Mouse (Mus musculus) layer of hippocampus, postnatal 14 days (tissue): ENCODE measurements around the gene Il10. TPM values are rescaled to one million over a fixed set of nuclear protein-coding genes. Genes with fewer than 3 reads are reported as not detected.

Source experiments
- DNase-seq, 2 experiments: peaks; one replicate each; pipeline ENCODE4 v3.0.0; 2021 to 2022; ENCODE audit warnings: low spot score in 2 of 2, mixed read lengths in 1 of 2
- total RNA-seq, 2 experiments: library from RNA; stranded (reverse); gene quantifications; 2 replicates each; pipeline ENCODE4 v1.2.3; 2021

Gene Il10
- total RNA-seq, 2 experiments from 2014 or later = not detected

- DNase-seq = no peak
Measured at GRCm38 (mm10) chr1:131048121-131048863, 28.6 kb downstream of the Il10 start.

GRCm38 (mm10) chr1:131048946-131049345 lies 29.3 kb downstream of the Il10 start:
- no peak for DNase-seq

DNA sequence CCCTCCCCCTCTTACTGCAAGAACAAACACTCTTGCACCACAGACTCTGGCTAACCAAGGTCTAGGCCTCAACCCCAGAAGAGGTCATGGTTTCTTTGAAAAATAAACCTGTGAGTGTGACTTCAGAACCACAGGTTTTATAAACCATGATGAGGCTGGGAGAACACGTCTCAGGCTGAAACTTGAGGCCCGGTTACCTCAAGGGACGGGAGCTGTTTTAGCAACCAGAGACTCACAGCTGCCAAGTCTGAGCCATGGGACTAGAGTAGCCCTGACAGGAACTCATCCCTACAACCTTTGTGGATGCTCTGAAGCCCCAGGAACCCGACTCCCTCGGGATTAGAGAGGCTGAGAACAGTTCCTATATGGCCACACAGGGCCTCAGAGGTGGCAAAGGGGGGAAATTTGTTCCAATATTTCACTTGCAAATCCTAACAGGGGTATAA lies 29.7 kb downstream of the Il10 start:
- no peak for DNase-seq

DNA sequence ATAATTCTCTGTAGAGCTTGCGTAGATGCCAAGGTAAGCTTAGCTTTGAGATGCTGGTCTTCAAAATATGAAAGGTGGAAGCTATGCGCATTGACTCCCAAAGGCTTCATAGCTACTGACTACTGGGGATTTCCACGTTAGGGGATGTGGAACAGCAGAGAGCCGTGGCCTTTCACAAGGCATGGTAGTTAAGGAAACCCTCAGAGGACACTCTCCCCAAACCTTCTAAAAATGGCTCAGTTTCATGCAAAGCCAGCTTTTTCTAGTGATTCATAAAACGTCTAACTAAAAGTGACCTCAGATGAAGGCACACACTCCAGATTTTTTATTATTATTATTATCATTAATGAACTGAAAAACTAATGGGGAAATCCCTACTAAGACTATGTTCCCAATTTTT lies 30.4 kb downstream of the Il10 start:
- no peak for DNase-seq

- DNase-seq = no peak
Measured at GRCm38 (mm10) chr1:131050617-131051016, 31.0 kb downstream of the Il10 start.

GRCm38 (mm10) chr1:131051073-131051472 lies 31.4 kb downstream of the Il10 start:
- DNase-seq = no peak

DNA sequence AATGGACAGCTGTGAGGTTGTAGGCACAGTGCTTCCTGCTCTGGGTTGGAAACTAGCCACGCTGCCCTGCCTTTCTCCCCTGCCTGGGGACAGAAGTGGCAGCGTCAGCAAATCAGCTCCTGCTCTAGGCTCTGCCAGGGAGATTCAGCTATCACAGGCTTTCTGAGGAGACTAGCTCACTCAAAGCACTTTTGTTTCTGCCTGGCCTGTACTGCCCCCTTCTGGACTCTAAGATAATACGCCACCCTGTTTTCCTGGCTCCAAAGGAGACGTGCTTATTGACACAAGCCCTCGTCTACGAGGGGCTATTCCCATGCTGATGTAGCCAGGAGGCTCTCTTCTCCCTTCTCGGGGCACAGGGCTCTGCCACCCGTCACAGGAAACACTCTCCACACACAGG lies 33.6 kb downstream of the Il10 start:
- peak; percentile 73 to 91 for DNase-seq

- DNase-seq = no peak
Measured at GRCm38 (mm10) chr1:131053656-131054055, 34.0 kb downstream of the Il10 start.

GRCm38 (mm10) chr1:131054251-131054650 lies 34.6 kb downstream of the Il10 start:
- DNase-seq = no peak

DNA sequence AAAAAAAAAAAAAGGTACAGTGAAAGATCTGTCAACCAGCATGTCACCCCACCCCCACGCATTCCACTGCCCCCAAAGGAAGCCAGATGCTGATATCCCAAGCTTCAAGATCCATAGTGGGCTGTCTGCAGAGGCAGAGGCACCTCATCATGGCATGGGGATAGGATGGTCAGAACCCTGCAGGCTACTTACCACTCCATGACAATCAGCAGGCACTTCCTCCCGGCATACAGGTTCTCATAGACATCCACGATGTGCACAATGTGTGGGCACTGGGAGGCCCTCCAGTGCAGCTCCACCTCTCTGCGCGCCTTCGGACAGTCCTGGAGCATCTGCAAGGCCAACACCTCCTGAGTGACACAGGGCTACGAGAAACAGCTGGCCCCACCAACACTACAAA lies 38.8 kb downstream of the Il10 start:
- no peak for DNase-seq

DNA sequence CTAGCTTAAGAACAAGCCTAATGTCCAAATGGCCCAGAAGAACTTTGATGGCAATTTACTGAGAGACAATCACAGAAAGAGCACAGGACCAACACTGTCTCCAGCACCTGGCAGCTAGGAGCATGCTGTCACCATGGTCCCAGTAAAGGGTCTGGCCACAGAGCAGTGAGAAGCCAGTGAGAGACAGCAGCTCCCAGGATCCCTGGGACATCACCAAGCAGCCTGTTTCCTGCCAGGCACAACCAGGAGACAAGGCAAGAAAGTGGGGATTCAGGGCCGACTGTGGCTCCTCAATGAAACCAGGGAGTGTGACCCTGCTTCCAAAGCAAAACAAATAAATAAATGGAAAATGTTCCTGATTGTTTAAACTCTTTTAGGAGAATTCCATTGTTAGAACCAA lies 39.8 kb downstream of the Il10 start:
- no peak for DNase-seq

DNA sequence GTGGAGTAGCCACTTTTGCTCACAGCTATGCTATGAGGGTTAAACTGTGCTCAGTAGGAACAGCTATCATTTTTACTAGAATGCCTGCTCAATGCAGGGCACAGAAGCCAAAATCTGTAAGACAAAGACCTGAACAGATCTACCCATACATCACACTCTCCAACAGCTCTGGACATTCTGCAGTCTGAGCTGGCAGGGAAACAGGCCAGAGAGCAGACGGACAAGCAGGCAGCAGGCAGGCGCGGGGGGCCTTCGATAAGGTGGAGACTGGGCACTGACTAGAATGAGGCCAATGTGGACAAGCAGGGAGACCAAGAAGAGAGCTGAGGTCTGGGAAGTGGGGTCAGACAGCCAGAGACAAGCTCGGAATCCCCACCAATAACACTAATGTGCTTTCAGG lies 40.2 kb downstream of the Il10 start:
- no peak for DNase-seq

- peak in 1 of 2 experiments; percentile 59 for DNase-seq
Measured at GRCm38 (mm10) chr1:131060290-131061253, 40.9 kb downstream of the Il10 start.

- DNase-seq = no peak
Measured at GRCm38 (mm10) chr1:131061740-131062254, 42.2 kb downstream of the Il10 start.

DNA sequence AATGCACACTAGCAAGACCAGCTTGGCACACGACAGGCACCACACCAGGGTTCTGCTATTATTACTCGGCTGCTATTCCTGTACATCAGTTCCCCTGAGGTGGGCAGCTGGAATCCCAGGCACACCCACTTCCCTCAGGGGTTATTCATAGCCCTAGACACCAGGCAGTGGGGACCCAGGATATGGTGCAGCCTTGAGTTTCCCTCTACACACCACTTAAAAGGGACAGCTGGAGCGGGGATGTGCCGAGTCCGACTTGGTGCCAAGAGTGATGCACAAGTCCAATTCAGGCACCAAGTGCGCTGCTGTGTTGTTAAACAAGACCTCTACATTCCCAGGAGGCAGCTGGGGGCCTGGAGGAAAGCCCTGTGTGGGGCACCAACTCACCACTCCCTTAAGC lies 43.2 kb downstream of the Il10 start:
- DNase-seq = no peak

DNA sequence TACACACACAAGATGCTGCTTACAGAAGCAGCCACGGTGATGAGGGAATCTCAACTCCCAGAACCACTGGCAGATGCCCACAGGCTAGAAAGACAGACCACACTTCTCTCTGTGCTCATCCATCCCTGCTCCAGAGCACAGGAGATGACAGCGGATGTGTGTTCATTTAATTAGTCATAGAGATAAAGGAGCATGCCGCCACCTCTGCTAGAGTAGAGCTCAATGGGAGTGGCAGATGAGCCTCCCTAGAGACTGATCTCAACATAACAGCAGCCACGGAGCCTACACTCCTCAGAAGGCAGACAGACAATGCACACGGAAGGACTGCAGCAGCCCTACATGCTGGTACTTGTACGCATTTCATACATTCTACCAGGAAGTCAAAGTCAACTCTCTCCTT lies 44.6 kb downstream of the Il10 start:
- DNase-seq = no peak

GRCm38 (mm10) chr1:131068011-131068727 lies 48.5 kb downstream of the Il10 start:
- no peak for DNase-seq

DNA sequence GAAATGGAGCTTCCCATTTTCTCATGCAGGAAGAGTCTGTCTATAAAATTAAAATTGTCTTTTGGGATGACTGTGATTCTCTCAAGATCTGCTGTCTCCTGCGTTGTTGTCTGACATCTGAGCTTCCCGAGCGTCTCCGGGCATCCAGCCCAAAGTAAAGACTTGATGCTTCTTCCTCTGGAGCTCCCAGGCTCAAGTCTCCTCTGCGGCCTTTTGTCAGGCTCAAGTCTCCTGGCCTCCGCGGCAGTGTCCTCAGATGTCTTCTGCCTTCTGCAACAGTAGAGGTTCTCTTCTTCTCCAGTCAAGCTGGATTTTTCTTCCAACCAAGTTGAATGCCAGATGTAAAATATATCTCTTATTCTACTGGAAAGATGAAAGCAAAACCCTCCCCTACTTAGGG lies 49.4 kb downstream of the Il10 start:
- no peak for DNase-seq

- DNase-seq = no peak
Measured at GRCm38 (mm10) chr1:131072376-131072990, 52.8 kb downstream of the Il10 start.

GRCm38 (mm10) chr1:131074524-131074938 lies 54.9 kb downstream of the Il10 start:
- peak in 1 of 2 experiments; percentile 57 for DNase-seq
